Mouse (Mus musculus) heart, adult 2 months (tissue): ENCODE measurements around the gene Ppp1r3d. TPM values are rescaled to one million over a fixed set of nuclear protein-coding genes. Genes with fewer than 3 reads are reported as not detected.

ENCODE experiments used
- DNase-seq, 2 experiments: peaks; one replicate each; pipeline ENCODE4 v3.0.0; 2021
- H3K27ac ChIP-seq: fragments of 200-600 bp; 2 replicates; pipeline ENCODE4 v1.8.1; 2022
- H3K27me3 ChIP-seq: fragments of 200-500 bp; 2 replicates; pipeline ENCODE4 v1.6.1; 2012; ENCODE audit warnings: mild to moderate bottlenecking, low read length, inconsistent platforms, mixed read lengths; ENCODE audit not compliant: control insufficient read depth, insufficient read depth
- H3K36me3 ChIP-seq: fragments of 200-500 bp; 2 replicates; pipeline ENCODE4 v1.6.1; 2012; ENCODE audit warnings: low read length, inconsistent platforms; ENCODE audit not compliant: control insufficient read depth, insufficient read depth
- H3K4me1 ChIP-seq: fragments of 200-500 bp; 2 replicates; pipeline ENCODE4 v1.6.1; 2011; ENCODE audit warnings: low read length; ENCODE audit not compliant: control insufficient read depth, insufficient read depth
- H3K4me3 ChIP-seq: fragments of 200-600 bp; 2 replicates; pipeline ENCODE4 v1.8.1; 2022
- H3K79me2 ChIP-seq: fragments of 200-500 bp; replicated peaks from 2 replicates; pipeline ENCODE4 v1.6.1; 2012; ENCODE audit warnings: mild to moderate bottlenecking, inconsistent platforms, low read length, moderate library complexity, mixed read lengths; ENCODE audit not compliant: control insufficient read depth, insufficient read depth
- H3K9ac ChIP-seq: fragments of 200-500 bp; 2 replicates; pipeline ENCODE4 v1.6.1; 2012; ENCODE audit warnings: low read depth, mild to moderate bottlenecking, control low read depth, inconsistent platforms, low read length, mixed read lengths
- CTCF ChIP-seq: fragments of 200-600 bp; IDR thresholded peaks from 2 replicates; pipeline ENCODE4 v1.8.1; 2022; ENCODE audit warnings: antibody characterized with exemption, mild to moderate bottlenecking, moderate library complexity
- EP300 ChIP-seq: fragments of 200-500 bp; IDR thresholded peaks from 2 replicates; pipeline ENCODE4 v1.6.1; 2011; ENCODE audit warnings: low read depth, low read length, control low read depth; ENCODE audit not compliant: insufficient read depth
- POLR2A ChIP-seq: fragments of 200-500 bp; IDR thresholded peaks from 2 replicates; pipeline ENCODE4 v1.6.1; 2011; ENCODE audit warnings: mild to moderate bottlenecking, low read depth, low read length, control low read depth; ENCODE audit not compliant: insufficient read depth
- WGBS: fragments of 180-500 bp; shearing (Covaris S2); methylation state at CpG from one replicate; pipeline ENCODE4 v1.1.7; 2018; 5-methylcytosine and 5-hydroxymethylcytosine counted together
- intact Hi-C: fragments of 180-260 bp; cut with DNase I; formaldehyde crosslinking; loops from one replicate; pipeline ENCODE4 v1.15.1; 2025
- long read RNA-seq: library from polyadenylated mRNA; stranded (forward); transcript quantifications from one replicate; pipeline ENCODE4 v2.0.0, GENCODE M21; 2021
- polyA plus RNA-seq: library from polyadenylated mRNA; depleted of rRNA; stranded (reverse); fragments of >200 nt; gene quantifications from 2 replicates; pipeline ENCODE4 v1.2.3, GENCODE M21; 2012; rRNA removed
- total RNA-seq, 2 experiments: library from RNA; stranded (reverse); gene quantifications; 2 replicates each; pipeline ENCODE4 v1.2.3; 2021

The Ppp1r3d gene
- 10 to 100 TPM; 12.6 to 13.7 TPM for total RNA-seq
- 10.0 and 16.4 TPM in 2 replicates for polyA plus RNA-seq
- long read RNA-seq, transcript Ppp1r3d-201 (1 exons, 3,267 nt) = major isoform, 11 of 12 reads
- long read RNA-seq, partial matches to known transcripts = 0 of 12 reads
- long read RNA-seq, other reads (novel, unspliced or antisense) = 1 of 12 reads

- Histone ChIP-seq H3K27me3 (no peaks in the 10 kb centered on the region), H3K79me2 (no peaks in the 10 kb centered on the region), H3K4me3 (peak within 1 kb of the TSS; percentile 70), H3K4me1 (peaks cover 10% of the 10 kb centered on the region), H3K9ac (peak within 1 kb of the TSS; percentile 92), H3K36me3 (no peaks in the 10 kb centered on the region), H3K27ac (peak within 1 kb of the TSS; percentile 90)
- intact Hi-C loops = loop anchor here (5.0 kb wide), 1 partner anchor 78 kb away; no protein-coding TSS in a partner anchor
- TF ChIP-seq CTCF = peak; percentile 56
- peak; percentile 55 for TF ChIP-seq POLR2A
- no peak for TF ChIP-seq EP300
- peak; percentile 77 to 83 for DNase-seq
- WGBS = under 1% methylated on average over 70 of the region's 74 CpGs
Measured at GRCm38 (mm10) chr2:178414261-178415149, at the start of gene Ppp1r3d, which contains the start of gene Fam217b. Gene Ppp1r3d (minus strand): TSS chr2:178414472. Gene Fam217b (plus strand): TSS chr2:178414524.

- Histone ChIP-seq H3K79me2 (no peaks in the 10 kb centered on the region), H3K27me3 (no peaks in the 10 kb centered on the region), H3K9ac (no peak overlapping the region), H3K27ac (no peak overlapping the region), H3K4me1 (no peaks in the 10 kb centered on the region; the same call in 1 of the 2 replicates), H3K4me3 (no peak overlapping the region), H3K36me3 (no peaks in the 10 kb centered on the region)
- no peak for TF ChIP-seq POLR2A
- intact Hi-C loops = no loop called here
- no peak for DNase-seq
- 41% methylated on average over 5 of the region's 5 CpGs for WGBS
Measured at GRCm38 (mm10) chr2:178460353-178460752, 46.1 kb upstream of the Ppp1r3d start.

- Histone ChIP-seq H3K4me1 (no peaks in the 10 kb centered on the region; the same call in 1 of the 2 replicates), H3K27me3 (no peaks in the 10 kb centered on the region), H3K4me3 (no peak overlapping the region), H3K36me3 (no peaks in the 10 kb centered on the region), H3K9ac (no peak overlapping the region), H3K27ac (no peak overlapping the region), H3K79me2 (no peaks in the 10 kb centered on the region)
- TF ChIP-seq CTCF (no peak), POLR2A (no peak), EP300 (no peak)
- WGBS = 93% methylated on average over 6 of the region's 6 CpGs
- DNase-seq = no peak
- intact Hi-C loops = no loop called here
Measured at GRCm38 (mm10) chr2:178457414-178457813, 43.1 kb upstream of the Ppp1r3d start.

GRCm38 (mm10) chr2:178454664-178455516 is 40.6 kb upstream of the Ppp1r3d start:
- H3K9ac ChIP-seq = no peak overlapping the region
- H3K4me3 ChIP-seq = no peak overlapping the region
- no peak overlapping the region for H3K27ac ChIP-seq
- TF ChIP-seq POLR2A (no peak), CTCF (no peak), EP300 (no peak)
- WGBS = 38% methylated on average over 17 of the region's 17 CpGs
- H3K27me3 ChIP-seq = no peaks in the 10 kb centered on the region
- DNase-seq = no peak
- no peaks in the 10 kb centered on the region; the same call in 1 of the 2 replicates for H3K4me1 ChIP-seq
- no peaks in the 10 kb centered on the region for H3K79me2 ChIP-seq
- intact Hi-C loops = no loop called here
- no peaks in the 10 kb centered on the region for H3K36me3 ChIP-seq

GRCm38 (mm10) chr2:178450961-178451360 is 36.7 kb upstream of the Ppp1r3d start:
- 74% methylated on average over 10 of the region's 10 CpGs for WGBS
- DNase-seq = no peak

More at GRCm38 (mm10) chr2:178450961-178451360, 36.7 kb upstream of the Ppp1r3d start:
- Histone ChIP-seq H3K27ac (no peak overlapping the region), H3K9ac (no peak overlapping the region), H3K4me3 (no peak overlapping the region), H3K79me2 (no peaks in the 10 kb centered on the region), H3K36me3 (no peaks in the 10 kb centered on the region), H3K4me1 (no peaks in the 10 kb centered on the region; the same call in 1 of the 2 replicates), H3K27me3 (no peaks in the 10 kb centered on the region)
- intact Hi-C loops = no loop called here
- TF ChIP-seq POLR2A = no peak
- no peak for TF ChIP-seq CTCF
- TF ChIP-seq EP300 = no peak
